Mouse (Mus musculus): Measurements from ENCODE around the gene Fam120a. TPM values are rescaled to one million over a fixed set of nuclear protein-coding genes. Genes with fewer than 3 reads are reported as not detected.

Gene Fam120a
- polyA plus RNA-seq, 1 experiment from 2014 or later, result 41.4 TPM

- H3K36me3 ChIP-seq (ENCODE audit: control insufficient read depth, insufficient read depth, low read length), result no peaks in the 10 kb centered on the region
- 0 out of 2 replicates have a peak, but pooled peaks have one; percentile 68 for ATAC-seq (ENCODE audit: low FRiP score, low TSS enrichment)
- H3K27me3 ChIP-seq (ENCODE audit: control insufficient read depth, insufficient read depth, low read length), result no peaks in the 10 kb centered on the region
- 0 out of 2 replicates have a peak, but pooled peaks cover 6% of the 10 kb centered on the region for H3K4me1 ChIP-seq (ENCODE audit: control insufficient read depth, insufficient read depth, low read length)
- no peak overlapping the region for H3K4me3 ChIP-seq (ENCODE audit: low read length)
- no peaks in the 10 kb centered on the region for H3K9me3 ChIP-seq (ENCODE audit: control insufficient read depth, low read length)
- no peak overlapping the region for H3K9ac ChIP-seq (ENCODE audit: low read depth, low read length)
- no peak overlapping the region for H3K27ac ChIP-seq (ENCODE audit: low read depth, low read length)
- WGBS, result 34% methylated on average over 3 of the region's 3 CpGs
- no peak overlapping the region for H3K4me2 ChIP-seq (replicated peaks; ENCODE audit: low read depth, low read length)
Measured at GRCm38 (mm10) chr13:48994903-48995302, 27.1 kb upstream of the Fam120a start.

- Histone ChIP-seq H3K27ac (ENCODE audit: low read depth, low read length) (no peak overlapping the region), H3K36me3 (ENCODE audit: control insufficient read depth, insufficient read depth, low read length) (no peaks in the 10 kb centered on the region), H3K4me2 (replicated peaks; ENCODE audit: low read depth, low read length) (no peak overlapping the region), H3K9ac (ENCODE audit: low read depth, low read length) (no peak overlapping the region), H3K27me3 (ENCODE audit: control insufficient read depth, insufficient read depth, low read length) (no peaks in the 10 kb centered on the region), H3K9me3 (ENCODE audit: control insufficient read depth, low read length) (no peaks in the 10 kb centered on the region), H3K4me1 (ENCODE audit: control insufficient read depth, insufficient read depth, low read length) (0 out of 2 replicates have a peak, but pooled peaks cover 6% of the 10 kb centered on the region), H3K4me3 (ENCODE audit: low read length) (no peak overlapping the region)
- no peak for ATAC-seq (ENCODE audit: low FRiP score, low TSS enrichment)
Measured at GRCm38 (mm10) chr13:48992914-48993313, 25.1 kb upstream of the Fam120a start.

GRCm38 (mm10) chr13:48990138-48990537 lies 22.3 kb upstream of the Fam120a start:
- Histone ChIP-seq H3K27ac (ENCODE audit: low read depth, low read length) (no peak overlapping the region), H3K9ac (ENCODE audit: low read depth, low read length) (no peak overlapping the region), H3K4me1 (ENCODE audit: control insufficient read depth, insufficient read depth, low read length) (0 out of 2 replicates have a peak, but pooled peaks cover 6% of the 10 kb centered on the region), H3K36me3 (ENCODE audit: control insufficient read depth, insufficient read depth, low read length) (no peaks in the 10 kb centered on the region), H3K4me3 (ENCODE audit: low read length) (no peak overlapping the region), H3K9me3 (ENCODE audit: control insufficient read depth, low read length) (no peaks in the 10 kb centered on the region), H3K27me3 (ENCODE audit: control insufficient read depth, insufficient read depth, low read length) (no peaks in the 10 kb centered on the region), H3K4me2 (replicated peaks; ENCODE audit: low read depth, low read length) (no peak overlapping the region)
- ATAC-seq (ENCODE audit: low FRiP score, low TSS enrichment), result no peak
- WGBS, result 92% methylated on average over 2 of the region's 2 CpGs

- peaks cover 11% of the 10 kb centered on the region for H3K4me1 ChIP-seq (ENCODE audit: control insufficient read depth, insufficient read depth, low read length)
- H3K9me3 ChIP-seq (ENCODE audit: control insufficient read depth, low read length), result no peaks in the 10 kb centered on the region
- WGBS, result 45% methylated on average over 6 of the region's 6 CpGs
- H3K27ac ChIP-seq (ENCODE audit: low read depth, low read length), result peak overlapping the region; percentile 67; the same call in 1 of the 2 replicates
- H3K9ac ChIP-seq (ENCODE audit: low read depth, low read length), result no peak overlapping the region
- no peak overlapping the region for H3K4me3 ChIP-seq (ENCODE audit: low read length)
- H3K4me2 ChIP-seq (replicated peaks; ENCODE audit: low read depth, low read length), result no peak overlapping the region
- peak; percentile 89 for ATAC-seq (ENCODE audit: low FRiP score, low TSS enrichment)
- H3K36me3 ChIP-seq (ENCODE audit: control insufficient read depth, insufficient read depth, low read length), result no peaks in the 10 kb centered on the region
- no peaks in the 10 kb centered on the region for H3K27me3 ChIP-seq (ENCODE audit: control insufficient read depth, insufficient read depth, low read length)
Measured at GRCm38 (mm10) chr13:48982482-48983098, 14.8 kb upstream of the Fam120a start.

GRCm38 (mm10) chr13:48979069-48979468 lies 11.3 kb upstream of the Fam120a start:
- H3K36me3 ChIP-seq (ENCODE audit: control insufficient read depth, insufficient read depth, low read length), result no peaks in the 10 kb centered on the region
- no peaks in the 10 kb centered on the region for H3K27me3 ChIP-seq (ENCODE audit: control insufficient read depth, insufficient read depth, low read length)
- no peak overlapping the region for H3K9ac ChIP-seq (ENCODE audit: low read depth, low read length)
- ATAC-seq (ENCODE audit: low FRiP score, low TSS enrichment), result no peak
- no peaks in the 10 kb centered on the region for H3K9me3 ChIP-seq (ENCODE audit: control insufficient read depth, low read length)
- H3K27ac ChIP-seq (ENCODE audit: low read depth, low read length), result no peak overlapping the region
- no peak overlapping the region for H3K4me3 ChIP-seq (ENCODE audit: low read length)
- no peak overlapping the region for H3K4me2 ChIP-seq (replicated peaks; ENCODE audit: low read depth, low read length)
- 67% methylated on average over 6 of the region's 6 CpGs for WGBS
- peaks cover 11% of the 10 kb centered on the region for H3K4me1 ChIP-seq (ENCODE audit: control insufficient read depth, insufficient read depth, low read length)

GRCm38 (mm10) chr13:48977858-48978257 lies 10.0 kb upstream of the Fam120a start:
- Histone ChIP-seq H3K4me3 (ENCODE audit: low read length) (no peak overlapping the region), H3K27ac (ENCODE audit: low read depth, low read length) (no peak overlapping the region), H3K36me3 (ENCODE audit: control insufficient read depth, insufficient read depth, low read length) (no peaks in the 10 kb centered on the region), H3K9ac (ENCODE audit: low read depth, low read length) (no peak overlapping the region), H3K4me2 (replicated peaks; ENCODE audit: low read depth, low read length) (no peak overlapping the region), H3K9me3 (ENCODE audit: control insufficient read depth, low read length) (no peaks in the 10 kb centered on the region), H3K27me3 (ENCODE audit: control insufficient read depth, insufficient read depth, low read length) (no peaks in the 10 kb centered on the region), H3K4me1 (ENCODE audit: control insufficient read depth, insufficient read depth, low read length) (peaks cover 8% of the 10 kb centered on the region)
- 69% methylated on average over 3 of the region's 3 CpGs for WGBS
- no peak for ATAC-seq (ENCODE audit: low FRiP score, low TSS enrichment)

- peaks cover 8% of the 10 kb centered on the region; the same call in 1 of the 2 replicates for H3K4me1 ChIP-seq (ENCODE audit: control insufficient read depth, insufficient read depth, low read length)
- no peak overlapping the region for H3K4me2 ChIP-seq (replicated peaks; ENCODE audit: low read depth, low read length)
- no peak overlapping the region for H3K27ac ChIP-seq (ENCODE audit: low read depth, low read length)
- no peak overlapping the region for H3K9ac ChIP-seq (ENCODE audit: low read depth, low read length)
- ATAC-seq (ENCODE audit: low FRiP score, low TSS enrichment), result no peak
- no peaks in the 10 kb centered on the region for H3K9me3 ChIP-seq (ENCODE audit: control insufficient read depth, low read length)
- H3K36me3 ChIP-seq (ENCODE audit: control insufficient read depth, insufficient read depth, low read length), result no peaks in the 10 kb centered on the region
- H3K27me3 ChIP-seq (ENCODE audit: control insufficient read depth, insufficient read depth, low read length), result no peaks in the 10 kb centered on the region
- WGBS, result 91% methylated on average over 2 of the region's 2 CpGs
- H3K4me3 ChIP-seq (ENCODE audit: low read length), result no peak overlapping the region
Measured at GRCm38 (mm10) chr13:48974699-48975098, 6.9 kb upstream of the Fam120a start.

- H3K9me3 ChIP-seq (ENCODE audit: control insufficient read depth, low read length), result no peaks in the 10 kb centered on the region
- H3K27ac ChIP-seq (ENCODE audit: low read depth, low read length), result no peak overlapping the region
- whole genome bisulfite sequencing, result 83% methylated on average over 4 of the region's 4 CpGs
- H3K36me3 ChIP-seq (ENCODE audit: control insufficient read depth, insufficient read depth, low read length), result no peaks in the 10 kb centered on the region
- no peak overlapping the region for H3K4me3 ChIP-seq (ENCODE audit: low read length)
- ATAC-seq (ENCODE audit: low FRiP score, low TSS enrichment), result no peak
- no peak overlapping the region for H3K4me2 ChIP-seq (replicated peaks; ENCODE audit: low read depth, low read length)
- no peak overlapping the region for H3K9ac ChIP-seq (ENCODE audit: low read depth, low read length)
- no peaks in the 10 kb centered on the region for H3K27me3 ChIP-seq (ENCODE audit: control insufficient read depth, insufficient read depth, low read length)
- peaks cover 12% of the 10 kb centered on the region for H3K4me1 ChIP-seq (ENCODE audit: control insufficient read depth, insufficient read depth, low read length)
Measured at GRCm38 (mm10) chr13:48974266-48974665, 6.4 kb upstream of the Fam120a start.

GRCm38 (mm10) chr13:48973231-48973630 lies 5.4 kb upstream of the Fam120a start:
- ATAC-seq (ENCODE audit: low FRiP score, low TSS enrichment), result peak; percentile 51; the same call in 1 of the 2 replicates
- peaks cover 13% of the 10 kb centered on the region for H3K4me1 ChIP-seq (ENCODE audit: control insufficient read depth, insufficient read depth, low read length)
- H3K4me3 ChIP-seq (ENCODE audit: low read length), result no peak overlapping the region
- no peaks in the 10 kb centered on the region for H3K36me3 ChIP-seq (ENCODE audit: control insufficient read depth, insufficient read depth, low read length)
- no peaks in the 10 kb centered on the region for H3K27me3 ChIP-seq (ENCODE audit: control insufficient read depth, insufficient read depth, low read length)
- H3K4me2 ChIP-seq (replicated peaks; ENCODE audit: low read depth, low read length), result no peak overlapping the region
- WGBS, result 22% methylated on average over 5 of the region's 5 CpGs
- peak overlapping the region; percentile 37; the same call in 1 of the 2 replicates for H3K27ac ChIP-seq (ENCODE audit: low read depth, low read length)
- 0 out of 2 replicates have a peak overlapping the region, but pooled peaks have one; percentile 4 for H3K9ac ChIP-seq (ENCODE audit: low read depth, low read length)
- H3K9me3 ChIP-seq (ENCODE audit: control insufficient read depth, low read length), result no peaks in the 10 kb centered on the region

Measured in kidney, embryonic 14.5 days (tissue).